Mouse (Mus musculus): ENCODE results near the gene Sin3b. TPM values are rescaled to one million over a fixed set of nuclear protein-coding genes. Genes with fewer than 3 reads are reported as not detected.

The Sin3b gene
- polyA plus RNA-seq, 1 experiment from 2014 or later = 132 TPM

Other genes starting within 250 kb of the Sin3b start
- 47.4 and 49.6 TPM in 2 replicates for gene Cherp, start 248.1 kb upstream of the Sin3b start, polyA plus RNA-seq (2015; fragmentation: Nextera tagmentation; extraction: Ambion mirVana)
- gene Slc35e1, start 230.7 kb upstream of the Sin3b start, polyA plus RNA-seq (2015; fragmentation: Nextera tagmentation; extraction: Ambion mirVana) = 17.3 and 19.8 TPM in 2 replicates
- gene Med26, start 175.0 kb upstream of the Sin3b start, polyA plus RNA-seq (2015; fragmentation: Nextera tagmentation; extraction: Ambion mirVana) = 13.1 and 14.0 TPM in 2 replicates
- gene Smim7, start 152.2 kb upstream of the Sin3b start, polyA plus RNA-seq (2015; fragmentation: Nextera tagmentation; extraction: Ambion mirVana) = 115 and 127 TPM in 2 replicates
- 12.6 and 13.3 TPM in 2 replicates for gene Tmem38a, start 151.2 kb upstream of the Sin3b start, polyA plus RNA-seq (2015; fragmentation: Nextera tagmentation; extraction: Ambion mirVana)
- 0.08 and 0.14 TPM in 2 replicates for gene Nwd1, start 76.6 kb upstream of the Sin3b start, polyA plus RNA-seq (2015; fragmentation: Nextera tagmentation; extraction: Ambion mirVana)
- 3.5 TPM in 2 replicates for gene F2rl3, start 38.6 kb downstream of the Sin3b start, polyA plus RNA-seq (2015; fragmentation: Nextera tagmentation; extraction: Ambion mirVana)